Mouse (Mus musculus): ENCODE data around the gene Coro1a.
"Not testable (repeated sequence)": the region's sequence is repeated elsewhere in the genome, so short reads cannot be mapped to it uniquely, and the experiment has no call there.

The Coro1a gene

DNA sequence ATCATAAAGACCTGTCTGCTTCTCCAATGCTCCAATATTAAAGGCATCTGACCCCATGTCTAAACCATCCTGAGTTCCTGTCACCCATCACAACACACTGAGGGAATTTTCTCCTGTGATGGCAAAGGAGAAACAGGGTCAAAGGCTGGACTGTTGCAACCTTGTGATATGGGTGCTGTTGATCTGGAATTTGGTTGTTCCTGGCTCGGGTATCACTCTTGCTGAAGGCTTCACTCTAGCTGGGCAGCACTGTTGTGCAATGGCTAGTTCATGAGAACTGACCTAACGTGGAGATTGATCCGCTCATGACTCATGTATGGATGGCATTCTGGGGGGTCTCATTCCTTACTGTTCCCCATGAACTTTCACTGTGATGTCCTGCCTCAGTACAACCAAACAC lies 18.6 kb downstream of the Coro1a start:
- DNase-seq (ENCODE audit: low spot score) = no peak

DNA sequence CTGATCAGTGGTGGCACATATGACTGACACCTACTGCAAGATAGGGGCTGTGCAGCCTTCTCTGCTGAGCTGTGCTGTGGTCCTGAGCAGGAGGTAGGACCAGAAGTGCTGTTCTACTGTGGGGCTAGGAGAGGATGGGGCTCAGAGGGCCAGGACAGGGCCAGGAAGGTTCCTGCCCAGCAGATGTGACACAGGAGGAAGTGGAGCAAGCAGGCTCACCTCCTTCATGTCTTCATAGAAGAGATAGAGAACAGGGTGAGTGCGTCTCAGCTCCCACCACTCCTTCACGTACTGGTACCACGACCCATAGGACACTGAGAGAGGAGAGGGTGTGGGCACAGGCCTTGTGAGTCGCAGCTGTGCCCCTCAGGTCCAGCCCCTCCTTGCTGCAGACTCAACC lies 19.4 kb downstream of the Coro1a start:
- DNase-seq (ENCODE audit: low spot score) = not testable (repeated sequence)

DNA sequence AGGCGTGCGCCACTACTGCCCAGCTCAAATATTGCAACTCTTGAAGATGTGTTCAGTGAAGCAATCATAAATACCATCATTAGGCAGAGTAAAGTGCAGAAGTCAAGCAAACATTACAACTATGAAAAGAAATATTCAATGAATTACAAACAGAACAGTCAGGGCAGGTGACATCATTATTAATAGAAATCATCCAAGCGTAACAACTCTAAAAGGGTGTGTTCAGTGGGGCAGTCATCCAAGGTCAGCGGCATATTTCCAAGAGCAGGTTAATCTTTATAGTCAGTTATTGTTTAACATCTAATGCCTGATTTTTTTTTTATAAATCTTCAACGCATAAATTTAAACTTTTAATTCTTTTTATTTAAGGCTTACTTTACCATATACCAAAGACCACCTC lies 26.4 kb downstream of the Coro1a start:
- DNase-seq (ENCODE audit: low spot score) = no peak

DNA sequence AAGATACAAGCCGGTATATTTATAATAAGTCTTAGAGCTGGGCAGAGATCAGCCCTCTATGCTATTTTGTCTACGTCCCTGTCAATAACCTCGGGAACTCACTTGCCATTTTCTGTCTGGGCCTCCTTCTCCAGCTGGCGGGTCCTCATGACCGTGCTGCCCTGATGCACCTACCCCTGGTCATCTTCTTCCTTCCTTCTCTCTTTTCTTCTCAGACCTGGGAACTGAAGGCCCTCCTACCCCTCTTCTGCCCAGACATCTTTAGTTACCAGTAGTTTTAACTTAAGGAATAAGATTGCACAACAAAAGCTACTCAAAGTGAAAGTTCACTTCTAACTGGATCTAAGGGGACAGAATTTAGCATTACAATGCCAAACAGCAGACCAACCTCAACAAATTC lies 27.9 kb downstream of the Coro1a start:
- no peak for DNase-seq (ENCODE audit: low spot score)

DNA sequence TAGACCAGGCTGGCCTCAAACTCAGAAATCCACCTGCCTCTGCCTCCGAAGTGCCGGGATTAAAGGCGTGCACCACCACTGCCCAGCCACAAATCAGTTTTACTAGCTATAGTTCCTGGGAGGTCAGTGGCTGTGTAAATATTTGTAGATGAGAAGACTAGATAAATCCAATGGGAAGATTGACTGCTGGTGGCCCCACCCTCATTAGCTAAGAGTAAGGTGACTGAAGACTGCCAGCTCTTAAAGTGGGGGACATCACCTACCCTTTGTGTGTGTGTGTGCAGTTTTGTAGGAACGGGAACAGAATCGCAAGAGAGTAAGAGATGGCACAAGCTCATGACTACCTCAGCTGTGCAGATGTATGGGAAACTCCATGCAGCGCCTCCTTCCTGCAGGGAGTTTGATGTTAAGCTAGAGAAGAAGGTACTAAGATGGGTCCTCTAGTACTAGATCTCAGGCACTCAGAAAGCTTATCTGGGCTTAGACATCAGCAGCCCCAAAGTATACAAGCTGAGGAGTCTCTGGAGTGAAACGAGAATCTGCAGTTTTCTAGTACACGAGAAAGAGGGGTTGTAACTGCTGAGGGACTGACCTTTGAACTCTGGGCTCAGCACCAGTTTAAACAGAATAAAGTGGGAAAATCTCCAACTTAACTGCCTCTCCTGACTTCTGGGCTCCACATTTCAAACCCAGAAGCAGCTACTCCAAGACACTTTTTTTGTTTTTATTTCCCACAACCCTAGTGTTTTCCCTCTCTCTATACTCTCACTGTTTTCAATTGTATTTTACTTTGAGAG lies 28.8 kb downstream of the Coro1a start:
- no peak for DNase-seq (ENCODE audit: low spot score)

DNA sequence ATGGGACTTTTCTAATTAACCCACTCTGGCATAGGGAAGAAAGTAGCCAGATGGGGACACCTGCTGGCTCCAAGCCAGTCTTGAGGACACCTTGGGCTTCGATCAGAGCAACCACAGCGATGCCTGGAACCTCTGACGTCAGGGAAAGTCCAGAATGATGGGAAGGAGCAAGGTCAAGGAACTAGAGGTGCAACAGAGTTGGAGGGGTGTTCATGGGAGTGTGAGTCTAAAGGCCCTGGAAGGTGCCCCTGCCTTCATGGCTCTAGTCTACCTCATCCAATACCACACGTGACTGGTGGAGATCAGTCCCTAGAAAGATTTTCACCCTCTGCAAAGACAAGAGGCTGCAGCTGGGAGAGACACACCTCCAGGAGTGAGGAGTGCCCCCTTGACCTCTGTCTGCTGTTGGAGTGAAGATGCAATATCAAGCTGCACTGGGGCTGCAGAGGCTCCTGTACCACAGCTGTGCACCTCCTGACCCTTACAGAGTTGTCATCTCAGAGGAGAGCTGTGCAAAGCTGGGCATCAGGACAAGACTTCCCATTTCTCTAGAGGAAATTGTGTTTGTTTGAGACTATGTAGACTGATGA lies 30.9 kb downstream of the Coro1a start:
- no peak for DNase-seq (ENCODE audit: low spot score)

DNA sequence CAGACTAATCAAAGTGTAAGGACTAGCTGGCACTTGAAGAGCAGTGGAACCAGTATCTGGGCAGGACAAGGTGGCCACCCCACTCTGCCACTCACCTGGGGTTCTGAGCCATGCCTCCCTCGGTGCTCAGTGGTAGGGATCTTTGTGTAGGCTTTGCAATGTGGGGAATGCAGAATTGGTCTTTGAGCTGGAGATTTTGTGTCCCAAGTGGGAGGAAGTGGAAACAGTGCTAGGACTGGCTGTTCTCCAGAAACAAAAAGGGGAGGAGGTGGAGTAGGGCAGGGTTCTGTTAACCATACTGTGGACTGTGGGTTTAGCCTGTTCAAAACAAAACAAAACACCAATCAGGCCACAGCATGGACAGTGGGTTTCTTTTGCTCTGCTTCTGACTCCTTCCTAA lies 31.4 kb downstream of the Coro1a start, which contains the start of gene Sult1a1:
Gene Sult1a1, minus strand, starts transcription at position 226 of the 400 bp plus-strand sequence.
- no peak for DNase-seq (ENCODE audit: low spot score)

DNA sequence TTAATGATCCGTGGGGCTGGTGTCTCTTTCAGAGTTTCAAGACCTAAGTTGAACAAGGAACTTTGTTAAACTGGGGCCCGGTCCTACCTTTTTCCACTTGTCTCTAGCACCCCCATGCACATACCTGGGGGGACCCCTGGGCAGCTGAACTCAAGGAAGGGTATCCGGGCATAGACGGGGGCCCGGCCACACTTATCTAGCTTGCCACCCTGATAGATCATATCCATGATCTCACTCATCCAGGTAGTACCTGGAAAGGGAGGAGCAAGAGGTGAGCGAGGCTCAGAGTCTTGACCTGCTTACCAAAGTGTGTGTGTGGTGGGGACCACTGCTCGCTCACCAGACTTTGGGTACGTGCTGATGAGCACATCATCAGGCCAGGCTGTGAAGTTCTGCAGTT lies 32.5 kb downstream of the Coro1a start:
- DNase-seq (ENCODE audit: low spot score) = no peak

DNA sequence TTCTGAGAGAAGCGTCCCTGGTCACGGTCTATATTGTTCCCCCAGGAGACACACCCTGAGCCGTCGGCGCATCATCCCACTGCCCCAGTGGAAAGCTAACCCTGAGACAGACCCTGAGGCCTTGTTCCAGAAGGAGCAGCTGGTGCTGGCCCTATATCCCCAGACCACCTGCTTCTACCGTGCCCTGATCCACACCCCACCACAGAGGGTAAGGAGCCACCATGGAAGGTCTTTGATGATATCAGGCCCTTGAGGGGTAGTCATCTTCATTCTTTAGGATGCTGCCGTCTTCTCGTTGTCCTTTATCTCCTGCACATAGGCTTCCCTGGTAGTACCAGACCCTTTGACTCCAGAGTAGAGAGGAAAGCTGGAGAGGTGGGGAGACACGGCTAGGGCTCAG lies 35.5 kb downstream of the Coro1a start:
- DNase-seq (ENCODE audit: low spot score) = no peak

DNA sequence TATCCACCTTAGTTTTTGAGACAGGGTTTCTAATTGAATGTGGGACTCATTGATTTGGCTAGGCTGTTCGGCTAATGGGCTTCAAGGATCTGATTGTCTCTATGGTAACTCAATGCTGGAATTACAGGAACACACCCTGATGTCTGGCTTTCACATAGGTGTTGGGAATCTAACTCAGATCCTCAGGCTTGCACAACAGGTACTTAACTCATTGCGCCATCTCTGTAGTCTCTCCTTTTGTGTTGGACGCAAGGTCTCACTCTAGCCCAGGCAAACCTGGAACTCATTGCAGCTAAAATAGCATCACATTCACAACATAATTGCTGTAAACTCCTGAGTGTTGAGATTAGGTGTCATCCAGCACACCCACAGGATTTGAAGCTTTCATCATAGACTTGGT lies 37.4 kb downstream of the Coro1a start:
- no peak for DNase-seq (ENCODE audit: low spot score)

DNA sequence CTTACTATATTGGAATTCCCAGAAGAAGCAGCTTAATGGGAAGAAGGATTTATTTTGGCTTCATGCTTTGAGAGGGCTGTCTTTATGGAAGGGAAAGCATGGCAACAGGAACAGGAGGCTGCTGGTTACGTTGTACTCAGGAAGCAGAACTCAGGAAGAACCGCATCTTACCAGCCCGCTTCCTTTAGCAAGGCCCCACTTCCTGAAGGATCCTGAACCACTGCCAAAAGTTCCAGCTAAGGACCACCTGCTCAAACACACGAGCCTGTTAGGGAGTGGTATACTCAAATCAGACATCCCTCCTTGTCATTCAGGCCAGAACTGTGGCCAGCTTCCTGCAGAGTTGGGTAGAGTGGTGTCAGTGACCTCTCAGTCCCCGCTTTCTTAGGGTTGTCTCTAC lies 39.1 kb downstream of the Coro1a start:
- no peak for DNase-seq (ENCODE audit: low spot score)

DNA sequence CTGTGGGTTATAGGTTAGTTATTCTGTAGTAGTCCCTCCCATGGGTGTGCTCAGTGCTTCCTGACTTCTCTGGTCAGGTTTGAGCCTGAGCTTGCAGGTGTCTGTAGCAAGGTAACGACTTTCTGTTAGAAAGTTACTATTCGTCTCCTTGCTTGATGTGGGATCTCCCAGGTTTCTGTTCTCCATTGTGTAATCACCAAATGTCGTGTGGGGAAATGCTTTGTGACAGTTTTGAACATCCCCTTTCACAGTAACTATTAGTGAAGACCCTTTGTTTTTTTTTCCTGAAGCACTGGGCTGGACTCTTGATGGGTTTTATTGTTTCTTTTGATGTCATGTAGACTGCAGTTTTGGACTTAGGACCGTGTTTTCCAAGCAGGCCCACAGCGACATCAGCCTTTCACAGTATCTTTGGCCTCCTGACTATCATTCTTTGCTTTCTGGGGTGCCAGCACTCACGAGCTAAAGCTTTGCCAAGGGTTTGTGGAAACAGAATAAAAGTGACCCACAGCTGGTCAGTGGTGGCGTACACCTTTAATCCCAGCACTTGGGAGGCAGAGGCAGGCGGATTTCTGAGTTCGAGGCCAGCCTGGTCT lies 40.0 kb downstream of the Coro1a start:
- no peak for DNase-seq (ENCODE audit: low spot score)

DNA sequence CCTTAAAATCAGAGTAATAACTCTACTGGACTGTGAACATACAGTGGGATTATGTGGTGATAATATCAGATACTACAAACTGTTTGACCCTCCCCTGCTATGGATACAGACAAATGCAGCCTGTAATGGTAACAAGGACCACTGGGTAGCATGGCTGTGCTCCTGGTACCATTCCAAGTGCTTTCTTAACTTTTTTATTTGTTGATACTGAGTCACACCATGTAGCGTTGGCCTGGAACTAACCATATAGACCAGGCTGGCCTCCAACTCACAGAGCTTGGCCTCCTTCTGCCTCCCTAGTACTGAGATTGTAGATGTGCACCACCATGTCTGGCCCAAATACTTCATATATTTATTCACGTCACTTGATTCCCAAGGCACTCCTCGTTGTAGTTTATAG lies 42.3 kb downstream of the Coro1a start:
- no peak for DNase-seq (ENCODE audit: low spot score)

DNA sequence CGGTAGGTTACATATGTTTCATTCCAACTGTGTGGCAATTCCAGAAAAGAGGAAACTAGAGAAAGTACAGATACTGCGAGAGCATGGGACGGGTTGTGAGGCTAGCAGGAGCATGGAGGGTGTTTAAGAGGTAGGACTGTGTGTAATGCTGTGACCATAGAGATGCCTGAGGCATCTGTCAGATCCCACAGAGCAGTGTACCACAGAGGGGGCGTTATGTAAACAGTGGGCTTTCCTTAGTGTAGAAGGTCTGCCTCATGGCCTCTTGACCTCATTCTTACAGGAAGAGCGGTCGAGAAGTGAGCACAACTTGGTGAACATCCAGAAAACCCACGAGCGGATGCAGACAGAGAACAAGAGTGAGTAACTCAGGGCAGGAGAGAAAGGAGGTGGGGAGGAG lies 43.9 kb downstream of the Coro1a start:
- DNase-seq (ENCODE audit: low spot score) = no peak

DNA sequence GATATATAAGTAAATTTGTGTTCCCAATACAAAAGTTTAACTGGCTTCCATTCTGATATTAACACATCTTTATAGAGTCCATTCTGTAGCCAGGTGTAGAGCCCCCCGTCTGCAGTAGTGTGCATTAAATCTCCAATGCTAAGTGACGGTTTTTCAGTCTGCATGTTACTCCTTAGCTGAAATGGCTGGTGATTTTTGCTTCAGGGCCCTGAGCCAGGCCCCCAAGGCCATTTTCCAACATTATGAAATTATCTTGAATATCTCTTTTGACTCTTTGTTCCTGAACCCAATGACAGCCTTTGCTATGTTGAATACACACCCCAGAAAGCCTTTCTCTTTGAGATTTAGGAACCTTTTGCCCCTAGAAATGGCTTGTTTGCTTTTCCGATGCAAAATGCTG lies 47.8 kb downstream of the Coro1a start:
- no peak for DNase-seq (ENCODE audit: low spot score)

DNA sequence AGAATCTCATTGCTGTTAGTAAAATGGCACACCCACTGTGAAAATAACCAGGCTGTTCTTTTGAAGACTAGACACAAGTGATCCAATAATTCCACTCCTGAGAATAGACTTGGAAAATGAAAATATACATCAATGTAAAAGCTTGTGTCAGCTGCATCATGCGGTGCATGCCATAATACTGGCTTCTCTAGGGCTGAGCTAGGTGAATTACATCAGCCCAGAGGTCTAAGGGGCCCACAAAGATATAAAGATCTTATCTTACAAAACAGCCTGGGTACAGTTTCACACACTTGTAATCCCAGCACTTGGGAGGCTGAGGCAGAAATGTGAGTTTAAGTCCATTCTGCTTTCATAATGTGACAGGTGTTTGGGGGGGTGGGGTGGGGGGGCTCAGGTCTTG lies 50.1 kb downstream of the Coro1a start:
- DNase-seq (ENCODE audit: low spot score) = no peak

DNA sequence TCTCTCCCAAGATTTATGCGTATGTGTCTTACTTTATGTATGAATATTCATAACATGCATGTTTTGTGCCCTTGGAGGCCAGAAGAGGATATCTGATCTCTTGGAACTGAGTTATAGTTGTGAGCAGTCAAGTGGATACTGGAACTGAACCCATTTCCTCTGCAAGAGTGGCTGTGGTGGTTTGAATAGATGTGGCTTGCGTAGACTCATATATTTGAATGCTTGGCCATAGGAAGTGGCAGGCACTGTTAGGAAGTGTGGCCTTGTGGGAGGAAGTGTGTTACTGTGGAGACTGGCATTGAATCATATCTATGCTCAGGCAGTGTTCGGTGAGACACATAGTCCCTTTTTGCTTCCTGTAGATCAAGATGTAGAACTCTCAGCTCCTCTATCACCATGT lies 51.9 kb downstream of the Coro1a start:
- no peak for DNase-seq (ENCODE audit: low spot score)

DNA sequence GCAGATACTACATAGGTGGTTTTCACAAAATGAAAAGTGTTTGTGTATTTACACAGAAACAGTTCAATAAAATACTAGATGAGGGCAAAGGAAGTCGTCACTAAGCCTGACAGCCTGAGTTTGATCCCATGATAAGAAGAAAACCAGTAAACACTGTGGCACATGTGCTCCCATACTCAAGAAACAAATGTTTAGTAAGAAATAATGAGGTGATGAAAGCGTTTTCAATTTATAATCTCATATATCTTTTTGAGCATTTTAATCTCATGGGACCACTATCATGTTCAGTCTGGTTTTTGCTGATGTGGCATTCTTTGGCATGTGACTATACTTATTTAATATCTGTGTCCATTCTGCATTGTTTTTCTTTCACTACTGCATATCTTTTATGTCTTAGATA lies 53.6 kb downstream of the Coro1a start:
- no peak for DNase-seq (ENCODE audit: low spot score)

DNA sequence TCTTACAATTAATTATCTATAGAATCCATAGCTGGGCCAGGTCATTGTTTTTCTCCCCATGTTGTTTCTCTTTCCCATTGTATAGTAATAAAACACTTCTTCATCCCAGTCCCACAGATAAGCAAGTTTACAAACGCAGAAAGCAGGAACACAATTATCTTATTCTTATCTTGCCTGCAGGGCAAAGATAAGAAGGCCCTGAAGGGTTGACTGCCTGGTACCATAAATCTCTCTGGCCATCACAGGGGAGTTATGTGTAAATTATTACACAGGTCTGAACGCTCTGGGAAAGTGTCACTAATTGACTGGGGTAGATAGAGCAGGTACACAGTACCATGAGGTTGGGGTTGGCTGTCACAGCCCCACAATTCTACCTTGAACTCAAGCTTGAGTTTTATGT lies 56.7 kb downstream of the Coro1a start:
- DNase-seq (ENCODE audit: low spot score) = no peak

Measured in urinary bladder, postnatal 10 days (tissue).